Mouse (Mus musculus): Measurements from ENCODE around the gene Foxe3. TPM values are rescaled to one million over a fixed set of nuclear protein-coding genes. Genes with fewer than 3 reads are reported as not detected.

Gene Foxe3
- polyA plus RNA-seq, 1 experiment from 2014 or later = not detected

DNA sequence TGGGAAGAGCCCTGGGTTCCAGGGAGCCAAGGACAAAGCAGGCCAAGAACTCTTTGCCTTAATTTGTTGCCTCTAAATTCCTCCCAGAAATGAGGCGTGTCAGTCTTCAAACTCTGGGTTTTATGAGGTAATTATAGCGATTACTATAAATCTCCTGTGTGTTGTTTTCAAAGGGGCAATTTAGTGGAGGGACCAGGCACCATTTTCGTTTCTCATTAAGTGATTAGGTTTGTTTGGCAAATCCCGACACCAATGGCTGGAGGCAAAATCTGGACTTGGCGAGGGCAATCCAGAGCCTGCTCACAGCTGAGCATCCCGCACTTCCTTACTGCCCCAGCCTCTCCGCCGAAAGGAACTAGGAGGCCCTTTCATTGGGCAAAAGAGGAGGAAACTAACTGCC, 16.8 kb upstream of the Foxe3 start:
- H3K4me3 ChIP-seq = no peak overlapping the region
- 12% methylated on average over 8 of the region's 8 CpGs for WGBS
- no peaks in the 10 kb centered on the region for H3K9me3 ChIP-seq
- no peak overlapping the region for H3K27ac ChIP-seq
- H3K36me3 ChIP-seq = no peaks in the 10 kb centered on the region
- H3K9ac ChIP-seq = no peak overlapping the region
- peaks cover 81% of the 10 kb centered on the region for H3K27me3 ChIP-seq
- peaks cover 17% of the 10 kb centered on the region for H3K4me1 ChIP-seq
- peak; percentile 21; the same call in 1 of the 2 replicates for ATAC-seq (ENCODE audit: low FRiP score, low read depth)
- H3K4me2 ChIP-seq (replicated peaks) = no peak overlapping the region

DNA sequence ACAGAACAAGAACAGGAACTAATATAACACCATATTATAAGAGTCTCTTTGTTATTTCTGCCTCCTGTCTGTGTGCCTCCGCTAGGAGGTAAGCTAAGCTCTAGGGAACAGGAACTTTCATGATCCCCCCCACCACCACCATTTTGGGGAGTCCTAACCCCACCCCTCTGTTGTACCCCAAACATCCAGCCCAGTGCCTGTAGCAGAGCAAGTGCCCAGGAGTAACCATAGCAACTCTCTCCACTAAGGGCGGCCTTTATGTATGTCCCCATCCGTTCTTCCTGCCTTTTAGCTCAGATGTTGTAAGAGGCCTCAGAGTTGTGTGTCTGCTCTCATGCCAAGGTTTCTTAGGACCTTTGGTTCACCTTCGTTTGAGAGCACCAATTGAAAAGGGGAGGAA, 16.3 kb upstream of the Foxe3 start:
- WGBS = 31% methylated on average over 4 of the region's 4 CpGs
- no peak for ATAC-seq (ENCODE audit: low FRiP score, low read depth)
- H3K27ac ChIP-seq = no peak overlapping the region
- no peaks in the 10 kb centered on the region for H3K9me3 ChIP-seq
- H3K4me1 ChIP-seq = peaks cover 17% of the 10 kb centered on the region
- no peaks in the 10 kb centered on the region for H3K36me3 ChIP-seq
- no peak overlapping the region for H3K4me3 ChIP-seq
- no peak overlapping the region for H3K9ac ChIP-seq
- no peak overlapping the region for H3K4me2 ChIP-seq (replicated peaks)
- H3K27me3 ChIP-seq = peaks cover 82% of the 10 kb centered on the region

DNA sequence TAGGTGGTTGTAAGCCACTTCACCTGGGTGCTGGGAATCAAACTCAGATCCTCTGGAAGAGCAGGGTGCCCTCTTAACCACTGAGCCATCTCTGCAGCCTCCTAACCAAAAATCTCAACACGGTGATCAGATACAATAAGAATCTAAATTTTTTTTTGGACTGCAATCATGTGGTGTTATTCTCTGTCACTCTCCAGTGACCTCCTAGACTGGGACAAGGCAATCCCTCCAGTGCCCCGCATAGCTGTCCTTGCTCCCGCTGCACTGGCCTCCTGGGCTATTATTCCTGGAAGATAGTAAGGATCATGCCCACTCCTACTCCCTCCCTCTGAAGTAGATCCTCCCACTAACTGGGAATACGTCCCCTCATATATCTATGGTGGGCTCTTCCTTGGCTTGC, 15.5 kb upstream of the Foxe3 start:
- WGBS = 79% methylated on average over 4 of the region's 4 CpGs
- peaks cover 80% of the 10 kb centered on the region for H3K27me3 ChIP-seq
- H3K36me3 ChIP-seq = no peaks in the 10 kb centered on the region
- no peak overlapping the region for H3K4me2 ChIP-seq (replicated peaks)
- no peak overlapping the region for H3K4me3 ChIP-seq
- no peak overlapping the region for H3K27ac ChIP-seq
- H3K4me1 ChIP-seq = peaks cover 17% of the 10 kb centered on the region
- H3K9me3 ChIP-seq = no peaks in the 10 kb centered on the region
- H3K9ac ChIP-seq = no peak overlapping the region
- no peak for ATAC-seq (ENCODE audit: low FRiP score, low read depth)

DNA sequence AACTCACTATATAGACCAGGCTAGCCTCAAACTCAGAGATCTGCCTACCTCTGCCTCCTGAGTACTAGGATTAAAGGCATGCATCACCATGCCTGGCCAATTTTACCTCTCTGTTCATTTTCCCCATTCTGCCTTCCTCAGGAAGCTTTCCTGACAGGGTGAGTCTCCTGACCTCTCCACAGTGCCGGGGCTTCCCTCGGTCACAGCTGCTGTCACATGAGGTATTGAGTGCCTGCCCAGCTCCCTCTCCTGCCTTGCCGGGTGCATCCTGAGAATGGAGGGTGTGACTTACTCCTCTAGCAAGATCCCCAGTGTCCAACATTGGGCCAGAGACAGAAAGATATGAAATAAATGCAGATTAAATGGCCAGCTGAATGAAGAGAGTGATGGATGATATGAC, 12.4 kb upstream of the Foxe3 start:
- Histone ChIP-seq H3K9me3 (no peaks in the 10 kb centered on the region), H3K4me3 (no peak overlapping the region), H3K27ac (no peak overlapping the region), H3K9ac (no peak overlapping the region), H3K27me3 (peaks cover 77% of the 10 kb centered on the region), H3K36me3 (no peaks in the 10 kb centered on the region), H3K4me1 (peaks cover 17% of the 10 kb centered on the region), H3K4me2 (replicated peaks) (no peak overlapping the region)
- no peak for ATAC-seq (ENCODE audit: low FRiP score, low read depth)
- 57% methylated on average over 3 of the region's 3 CpGs for WGBS

DNA sequence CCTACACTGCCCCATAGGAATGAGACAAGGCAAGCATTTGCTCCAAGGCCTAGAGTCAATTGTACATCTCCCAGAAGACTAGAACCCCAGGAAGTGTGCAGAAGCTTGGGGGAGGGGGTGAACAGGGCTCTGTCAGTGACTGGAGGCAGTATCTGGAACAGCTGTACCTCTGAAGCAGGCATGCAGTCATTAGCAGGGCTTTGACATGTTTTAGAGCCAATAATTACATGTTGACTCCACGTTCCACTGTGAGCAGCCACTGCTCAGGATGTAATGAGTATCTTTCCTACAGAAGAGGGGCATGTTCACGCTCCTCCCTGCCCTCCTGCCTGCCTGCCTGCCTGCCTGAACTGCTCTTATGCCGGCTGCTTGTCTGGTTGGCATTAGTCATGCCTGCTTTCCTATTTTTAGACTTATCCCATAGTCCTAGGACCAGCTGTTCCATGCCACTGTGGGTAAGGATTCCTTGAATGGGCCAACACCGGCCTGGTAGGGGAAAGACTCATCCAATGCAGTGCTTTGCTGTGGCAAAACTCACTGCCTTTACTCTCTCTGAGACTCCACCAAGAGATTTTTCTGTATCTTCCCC, 11.7 kb upstream of the Foxe3 start:
- 36% methylated on average over 4 of the region's 4 CpGs for WGBS
- Histone ChIP-seq H3K27me3 (peaks cover 80% of the 10 kb centered on the region), H3K36me3 (no peaks in the 10 kb centered on the region), H3K4me2 (replicated peaks) (no peak overlapping the region), H3K9ac (no peak overlapping the region), H3K4me3 (no peak overlapping the region), H3K9me3 (no peaks in the 10 kb centered on the region), H3K27ac (no peak overlapping the region), H3K4me1 (peaks cover 11% of the 10 kb centered on the region)
- ATAC-seq (ENCODE audit: low FRiP score, low read depth) = 0 out of 2 replicates have a peak, but pooled peaks have one; percentile 10

DNA sequence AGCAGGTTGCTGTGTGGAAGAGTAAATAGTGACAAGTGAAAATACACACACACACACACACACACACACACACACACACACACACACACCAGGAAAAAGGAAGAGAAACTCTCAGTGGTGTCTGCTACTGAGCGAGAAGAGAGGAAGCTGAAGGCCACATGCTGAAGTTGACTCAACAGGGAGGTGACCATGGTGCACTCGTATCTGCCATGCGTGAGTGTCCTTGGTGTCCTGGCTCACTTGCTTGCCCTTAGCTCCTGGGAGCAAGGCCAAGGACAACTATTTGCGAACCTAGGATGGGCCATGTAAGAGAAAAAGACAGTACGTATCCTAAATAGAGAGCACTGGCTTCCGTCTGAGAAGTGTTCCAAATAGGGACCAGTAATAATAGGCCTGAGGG, 8.4 kb upstream of the Foxe3 start:
- Histone ChIP-seq H3K27me3 (peaks cover 88% of the 10 kb centered on the region), H3K9ac (no peak overlapping the region), H3K36me3 (no peaks in the 10 kb centered on the region), H3K9me3 (no peaks in the 10 kb centered on the region), H3K4me1 (no peaks in the 10 kb centered on the region), H3K27ac (no peak overlapping the region), H3K4me2 (replicated peaks) (no peak overlapping the region), H3K4me3 (no peak overlapping the region)
- ATAC-seq (ENCODE audit: low FRiP score, low read depth) = no peak
- WGBS = 90% methylated on average over 6 of the region's 6 CpGs

DNA sequence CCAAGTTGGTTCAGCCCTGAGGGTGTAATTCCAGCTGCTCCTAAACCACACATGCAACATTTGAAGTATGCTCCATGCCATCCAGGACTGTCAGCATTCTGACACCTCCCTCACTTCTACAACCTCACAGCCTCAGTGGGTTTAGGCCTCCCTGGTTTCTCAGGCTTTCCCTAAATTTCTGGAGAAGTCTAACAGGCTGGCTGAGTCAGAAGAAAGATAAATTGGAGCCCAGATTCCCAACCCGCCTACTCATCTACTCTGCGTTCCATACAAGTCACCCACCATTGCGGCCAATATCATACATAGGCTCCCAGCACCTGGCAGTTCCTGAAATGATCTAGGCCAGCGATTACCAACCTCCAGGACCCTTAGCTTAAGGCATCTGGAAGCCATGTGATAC, 6.9 kb upstream of the Foxe3 start:
- H3K27me3 ChIP-seq = peaks cover 89% of the 10 kb centered on the region
- no peak overlapping the region for H3K9ac ChIP-seq
- H3K4me1 ChIP-seq = no peaks in the 10 kb centered on the region
- WGBS = 67% methylated on average over 4 of the region's 4 CpGs
- no peak overlapping the region for H3K4me2 ChIP-seq (replicated peaks)
- no peak overlapping the region for H3K4me3 ChIP-seq
- H3K9me3 ChIP-seq = no peaks in the 10 kb centered on the region
- no peaks in the 10 kb centered on the region for H3K36me3 ChIP-seq
- ATAC-seq (ENCODE audit: low FRiP score, low read depth) = no peak
- no peak overlapping the region for H3K27ac ChIP-seq

DNA sequence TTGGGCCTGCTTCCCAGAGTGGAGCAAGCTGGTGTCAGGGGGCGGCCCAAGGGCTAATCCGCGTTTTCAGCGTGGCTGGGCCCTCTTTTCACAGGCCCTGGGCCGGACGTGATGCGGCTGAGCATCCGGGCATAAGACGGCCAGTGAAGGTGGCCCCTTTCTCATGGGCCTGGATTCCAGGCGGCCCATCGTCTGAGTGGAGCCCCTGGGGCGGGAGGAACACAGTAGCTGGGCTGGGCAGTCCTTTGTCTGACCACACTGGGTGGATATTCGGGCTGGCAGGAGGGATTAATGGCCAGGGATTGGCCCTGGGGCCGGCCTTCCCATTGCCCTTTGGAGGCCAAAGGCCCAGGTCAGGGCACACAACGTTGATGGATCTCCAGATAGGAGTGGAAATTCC, 3.3 kb upstream of the Foxe3 start:
- Histone ChIP-seq H3K27me3 (peaks cover 97% of the 10 kb centered on the region), H3K4me3 (no peak overlapping the region), H3K9me3 (no peaks in the 10 kb centered on the region), H3K9ac (no peak overlapping the region), H3K4me1 (peaks cover 13% of the 10 kb centered on the region), H3K36me3 (no peaks in the 10 kb centered on the region), H3K4me2 (replicated peaks) (no peak overlapping the region), H3K27ac (no peak overlapping the region)
- ATAC-seq (ENCODE audit: low FRiP score, low read depth) = no peak
- 37% methylated on average over 15 of the region's 15 CpGs for WGBS

DNA sequence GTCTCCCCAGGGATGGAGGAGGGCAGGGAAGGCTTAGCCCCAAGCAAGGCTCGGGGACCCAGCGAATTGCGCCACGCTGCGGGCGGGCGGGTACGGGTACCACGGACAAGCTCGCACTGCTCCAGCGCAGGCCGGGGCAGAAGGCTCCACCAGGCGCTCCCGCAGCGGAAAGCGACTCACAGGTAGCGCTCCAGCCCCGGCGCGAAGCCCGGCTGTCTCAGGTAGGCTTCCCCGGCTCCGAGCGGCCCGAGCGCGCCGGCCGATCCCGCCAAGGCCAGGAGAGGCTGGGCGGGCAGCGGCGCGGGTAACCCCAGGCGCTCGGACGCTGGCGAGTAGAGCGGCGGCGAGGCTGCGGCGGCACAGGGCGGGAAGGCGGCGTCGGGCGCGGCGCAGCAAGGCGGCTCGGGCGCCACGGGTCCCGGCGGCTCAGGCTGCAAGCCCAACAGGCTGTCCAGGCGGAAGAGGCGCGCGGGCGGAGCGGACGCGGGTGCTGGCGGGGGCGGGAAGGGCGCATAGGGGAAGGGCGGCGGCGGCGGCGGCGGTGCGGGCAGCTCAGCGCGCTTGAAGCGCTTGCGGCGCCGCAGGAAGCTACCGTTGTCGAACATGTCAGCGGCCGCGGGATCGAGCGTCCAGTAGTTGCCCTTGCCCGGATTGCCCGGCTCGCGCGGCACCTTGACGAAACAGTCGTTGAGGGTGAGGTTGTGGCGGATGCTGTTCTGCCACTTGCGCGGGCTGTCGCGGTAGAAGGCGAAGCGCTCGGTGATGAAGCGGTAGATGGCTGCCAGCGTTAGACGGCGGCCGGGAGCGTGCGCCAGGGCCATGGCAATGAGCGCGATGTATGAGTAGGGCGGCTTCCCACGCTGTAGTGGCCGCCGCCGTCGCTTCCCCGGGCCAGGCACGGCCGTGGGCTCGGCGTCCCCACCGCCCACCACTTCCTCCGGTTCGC, 569 bp downstream of the Foxe3 start:
- H3K4me1 ChIP-seq = peaks cover 13% of the 10 kb centered on the region

DNA sequence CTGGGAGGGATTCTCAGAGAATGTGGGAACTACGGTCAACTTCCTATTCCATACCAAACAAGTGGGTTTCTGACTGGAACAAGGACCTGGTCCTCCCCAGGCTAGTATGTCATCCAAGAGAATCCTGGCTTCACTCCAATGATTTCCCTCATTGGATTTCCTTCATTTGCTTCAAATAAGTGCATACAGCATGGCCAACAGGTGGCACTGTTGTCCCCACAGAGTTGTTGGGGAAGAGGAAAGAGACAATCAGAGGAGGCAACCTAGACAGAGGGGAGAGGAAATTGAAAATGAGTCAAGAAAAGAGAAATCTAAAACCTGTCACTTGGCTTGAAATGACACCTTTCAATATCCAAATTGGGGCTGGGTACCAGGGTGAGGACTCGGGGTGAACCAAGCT, 8.7 kb downstream of the Foxe3 start:
- H3K9ac ChIP-seq = no peak overlapping the region
- H3K36me3 ChIP-seq = no peaks in the 10 kb centered on the region
- H3K27me3 ChIP-seq = peaks cover 95% of the 10 kb centered on the region
- no peak overlapping the region for H3K4me2 ChIP-seq (replicated peaks)
- H3K27ac ChIP-seq = no peak overlapping the region
- H3K4me1 ChIP-seq = 0 out of 2 replicates have a peak, but pooled peaks cover 5% of the 10 kb centered on the region
- WGBS = 35% methylated on average over 2 of the region's 2 CpGs
- no peak overlapping the region for H3K4me3 ChIP-seq
- no peaks in the 10 kb centered on the region for H3K9me3 ChIP-seq
- ATAC-seq (ENCODE audit: low FRiP score, low read depth) = no peak

More for the DNA sequence above, 569 bp downstream of the Foxe3 start:
- Histone ChIP-seq H3K36me3 (no peaks in the 10 kb centered on the region), H3K27ac (no peak overlapping the region), H3K4me3 (peak overlapping the region; percentile 45), H3K9ac (peak overlapping the region; percentile 45), H3K4me2 (replicated peaks) (peak overlapping the region; percentile 72), H3K9me3 (no peaks in the 10 kb centered on the region), H3K27me3 (peaks cover 94% of the 10 kb centered on the region)
- ATAC-seq (ENCODE audit: low FRiP score, low read depth) = no peak
- under 1% methylated on average over 121 of the region's 125 CpGs for WGBS

DNA sequence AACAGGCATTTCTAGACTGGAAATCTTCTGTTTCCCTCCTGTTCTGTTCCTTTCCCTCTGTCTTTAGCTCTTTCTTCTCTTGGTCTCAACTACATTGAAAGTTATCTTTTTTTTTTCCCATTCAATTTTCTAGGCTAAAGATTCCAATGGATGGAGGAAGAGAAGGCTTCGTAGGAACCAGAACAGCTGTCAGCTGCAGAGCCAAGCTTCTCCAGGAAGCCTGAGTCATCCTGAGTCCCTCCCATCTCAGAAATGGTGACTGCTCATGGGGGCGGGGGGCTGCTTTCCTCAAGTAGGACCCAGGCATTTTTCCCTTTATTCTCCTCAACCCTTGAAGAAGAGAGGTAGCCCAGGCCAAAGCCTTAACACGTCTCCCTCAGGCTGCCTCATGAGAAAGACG, 9.8 kb downstream of the Foxe3 start:
- Histone ChIP-seq H3K4me3 (no peak overlapping the region), H3K4me2 (replicated peaks) (no peak overlapping the region), H3K9me3 (no peaks in the 10 kb centered on the region), H3K27me3 (peaks cover 96% of the 10 kb centered on the region), H3K36me3 (no peaks in the 10 kb centered on the region), H3K9ac (no peak overlapping the region), H3K27ac (no peak overlapping the region), H3K4me1 (0 out of 2 replicates have a peak, but pooled peaks cover 5% of the 10 kb centered on the region)
- WGBS = 34% methylated on average over 4 of the region's 4 CpGs
- no peak for ATAC-seq (ENCODE audit: low FRiP score, low read depth)

DNA sequence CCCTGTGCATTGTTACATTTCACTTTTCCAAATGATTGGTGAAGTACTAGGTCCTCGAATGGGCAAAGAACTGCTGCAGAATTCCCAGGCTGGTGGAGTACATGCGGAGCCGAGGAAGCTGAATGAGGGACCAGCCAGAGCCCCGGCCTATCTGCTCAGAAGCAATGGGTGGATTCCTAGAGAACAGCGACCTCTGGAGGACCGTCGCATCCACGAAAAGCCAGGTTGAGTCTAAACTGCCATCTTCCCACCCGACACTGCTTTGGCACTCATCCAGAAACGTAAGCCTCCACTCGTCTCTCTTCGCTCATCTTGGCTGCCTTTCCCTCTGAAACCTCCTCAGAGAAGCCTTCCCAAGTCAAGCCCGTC, 12.2 kb downstream of the Foxe3 start:
- Histone ChIP-seq H3K36me3 (no peaks in the 10 kb centered on the region), H3K4me3 (no peak overlapping the region), H3K9me3 (no peaks in the 10 kb centered on the region), H3K9ac (no peak overlapping the region), H3K4me2 (replicated peaks) (no peak overlapping the region), H3K27ac (no peak overlapping the region), H3K27me3 (peaks cover 99% of the 10 kb centered on the region), H3K4me1 (peaks cover 13% of the 10 kb centered on the region)
- 1% methylated on average over 13 of the region's 13 CpGs for WGBS
- 0 out of 2 replicates have a peak, but pooled peaks have one; percentile 20 for ATAC-seq (ENCODE audit: low FRiP score, low read depth)

Data from limb, embryonic 13.5 days (tissue).